Mouse (Mus musculus): Measurements from ENCODE around the gene Dlg2.

- TF ChIP-seq GATA1 (IDR thresholded peaks at IDR 0.05; ENCODE audit: borderline replicate concordance, low read length) (no peak), FLI1 (IDR thresholded peaks at IDR 0.05; ENCODE audit: low read length) (no peak)
Measured at GRCm38 (mm10) chr7:92458308-92458707, 1981.8 kb downstream of the Dlg2 start.
